Mouse (Mus musculus): Measurements from ENCODE around the gene Gm20662. TPM values are rescaled to one million over a fixed set of nuclear protein-coding genes. Genes with fewer than 3 reads are reported as not detected.

The Gm20662 gene
- polyA plus RNA-seq, 1 experiment = 0.20 TPM

DNA sequence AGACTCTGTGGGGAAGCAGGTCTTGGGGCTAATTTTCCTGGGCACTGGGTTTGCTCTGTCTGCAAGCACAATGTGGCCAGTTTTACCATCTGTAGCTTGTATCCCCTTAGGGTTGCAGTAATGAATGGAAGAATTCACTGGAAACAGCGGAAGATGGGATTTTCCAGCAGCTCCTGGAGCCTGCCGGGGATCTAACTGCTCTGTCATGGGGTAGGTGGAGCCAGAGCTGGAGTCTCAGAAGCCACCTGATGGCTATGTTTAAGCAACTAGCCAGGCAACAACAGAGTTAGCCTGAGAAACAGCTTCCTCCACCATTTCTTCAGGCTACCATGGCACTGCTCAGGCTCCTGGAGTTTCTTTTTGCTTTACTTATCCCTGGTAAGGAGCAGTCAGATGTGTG is 4.0 kb upstream of the Gm20662 start, which contains the start of gene Cdhr4:
TSS of gene Cdhr4 (plus strand) at position 301 of the 400 bp plus-strand sequence.
- no peak within 1 kb of the TSS for H3ac ChIP-seq (ENCODE audit: control insufficient read depth, insufficient read length, low read depth)
- TF ChIP-seq MYOD1 (IDR thresholded peaks at IDR 0.05; ENCODE audit: control insufficient read depth, insufficient read length, low read depth) (no peak), MAX (IDR thresholded peaks at IDR 0.05) (no peak), MYOG (IDR thresholded peaks at IDR 0.05; ENCODE audit: control insufficient read depth, extremely low read depth, insufficient read length) (no peak), USF1 (IDR thresholded peaks at IDR 0.05; ENCODE audit: low read depth) (no peak), FOSL1 (IDR thresholded peaks at IDR 0.05; ENCODE audit: insufficient read depth, low read length, poor library complexity, severe bottlenecking) (no peak), CEBPB (IDR thresholded peaks at IDR 0.05; ENCODE audit: low read depth) (no peak), CTCF (IDR thresholded peaks at IDR 0.05; ENCODE audit: control insufficient read depth, insufficient read depth, insufficient read length) (no peak)
- H3K79me2 ChIP-seq (ENCODE audit: control insufficient read depth, insufficient read depth) = no peaks in the 10 kb centered on the region
- no peaks in the 10 kb centered on the region for H3K79me3 ChIP-seq (ENCODE audit: low read depth)
- H3K27me3 ChIP-seq (ENCODE audit: control insufficient read depth, insufficient read depth, insufficient read length) = peaks cover 6% of the 10 kb centered on the region
- no peaks in the 10 kb centered on the region for H3K36me3 ChIP-seq (ENCODE audit: control insufficient read depth, insufficient read depth)
- H3K4me3 ChIP-seq (ENCODE audit: insufficient read depth, poor library complexity, severe bottlenecking) = no peak within 1 kb of the TSS

DNA sequence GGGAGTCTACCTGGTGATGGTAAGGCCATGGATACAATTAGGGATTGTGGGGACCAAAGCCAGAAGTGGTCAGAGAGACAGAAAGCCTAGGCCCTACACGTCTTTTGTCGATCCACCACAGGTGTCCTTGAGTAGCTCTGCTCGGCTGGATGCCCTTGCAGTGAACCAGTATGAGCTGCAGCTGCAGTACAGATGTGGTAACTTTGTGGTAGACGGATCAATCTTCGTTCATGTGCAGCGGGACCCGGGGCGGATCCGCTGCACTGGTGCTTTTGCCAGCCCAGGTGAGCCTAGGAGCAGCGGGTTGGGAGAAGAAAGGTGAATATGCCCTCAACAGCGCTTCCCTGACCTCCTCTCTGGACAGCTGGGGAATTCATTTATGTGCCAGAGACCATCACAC is 3.1 kb upstream of the Gm20662 start:
- H3K36me3 ChIP-seq (ENCODE audit: control insufficient read depth, insufficient read depth) = no peaks in the 10 kb centered on the region
- peaks cover 14% of the 10 kb centered on the region for H3K27me3 ChIP-seq (ENCODE audit: control insufficient read depth, insufficient read depth, insufficient read length)
- TF ChIP-seq CEBPB (IDR thresholded peaks at IDR 0.05; ENCODE audit: low read depth) (no peak), CTCF (IDR thresholded peaks at IDR 0.05; ENCODE audit: control insufficient read depth, insufficient read depth, insufficient read length) (no peak), MYOD1 (IDR thresholded peaks at IDR 0.05; ENCODE audit: control insufficient read depth, insufficient read length, low read depth) (no peak), FOSL1 (IDR thresholded peaks at IDR 0.05; ENCODE audit: insufficient read depth, low read length, poor library complexity, severe bottlenecking) (no peak), MYOG (IDR thresholded peaks at IDR 0.05; ENCODE audit: control insufficient read depth, extremely low read depth, insufficient read length) (no peak), USF1 (IDR thresholded peaks at IDR 0.05; ENCODE audit: low read depth) (no peak), MAX (IDR thresholded peaks at IDR 0.05) (no peak)
- no peak overlapping the region for H3K4me3 ChIP-seq (ENCODE audit: insufficient read depth, poor library complexity, severe bottlenecking)
- no peak overlapping the region for H3ac ChIP-seq (ENCODE audit: control insufficient read depth, insufficient read length, low read depth)
- H3K79me2 ChIP-seq (ENCODE audit: control insufficient read depth, insufficient read depth) = no peaks in the 10 kb centered on the region
- no peaks in the 10 kb centered on the region for H3K79me3 ChIP-seq (ENCODE audit: low read depth)

DNA sequence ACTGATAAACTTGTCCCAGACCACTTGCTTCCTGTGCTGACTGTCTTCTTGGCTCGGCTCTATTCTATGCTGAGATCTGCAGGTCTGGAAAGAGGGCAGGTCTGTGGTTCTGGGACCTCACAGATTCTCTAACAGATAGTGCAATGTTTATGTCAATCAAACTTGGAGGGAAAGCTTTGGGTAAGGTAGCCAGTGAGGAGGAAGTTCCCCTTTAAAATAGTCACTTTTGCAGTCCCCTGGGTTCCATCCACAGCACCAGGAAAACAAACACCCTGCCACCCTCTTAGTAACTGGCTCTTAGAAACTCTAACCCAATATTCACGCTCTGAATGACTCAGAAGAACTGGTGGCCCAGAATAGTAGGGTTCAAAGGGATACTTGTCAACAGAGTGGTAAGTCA is 1.7 kb upstream of the Gm20662 start:
- no peaks in the 10 kb centered on the region for H3K79me3 ChIP-seq (ENCODE audit: low read depth)
- H3K27me3 ChIP-seq (ENCODE audit: control insufficient read depth, insufficient read depth, insufficient read length) = peaks cover 28% of the 10 kb centered on the region
- no peak overlapping the region for H3ac ChIP-seq (ENCODE audit: control insufficient read depth, insufficient read length, low read depth)
- H3K79me2 ChIP-seq (ENCODE audit: control insufficient read depth, insufficient read depth) = no peaks in the 10 kb centered on the region
- H3K4me3 ChIP-seq (ENCODE audit: insufficient read depth, poor library complexity, severe bottlenecking) = no peak overlapping the region
- no peak for TF ChIP-seq MAX (IDR thresholded peaks at IDR 0.05)
- no peak for TF ChIP-seq CTCF (IDR thresholded peaks at IDR 0.05; ENCODE audit: control insufficient read depth, insufficient read depth, insufficient read length)
- TF ChIP-seq MYOD1 (IDR thresholded peaks at IDR 0.05; ENCODE audit: control insufficient read depth, insufficient read length, low read depth) = no peak
- TF ChIP-seq CEBPB (IDR thresholded peaks at IDR 0.05; ENCODE audit: low read depth) = no peak
- no peak for TF ChIP-seq MYOG (IDR thresholded peaks at IDR 0.05; ENCODE audit: control insufficient read depth, extremely low read depth, insufficient read length)
- no peak for TF ChIP-seq FOSL1 (IDR thresholded peaks at IDR 0.05; ENCODE audit: insufficient read depth, low read length, poor library complexity, severe bottlenecking)
- no peak for TF ChIP-seq USF1 (IDR thresholded peaks at IDR 0.05; ENCODE audit: low read depth)
- H3K36me3 ChIP-seq (ENCODE audit: control insufficient read depth, insufficient read depth) = no peaks in the 10 kb centered on the region

DNA sequence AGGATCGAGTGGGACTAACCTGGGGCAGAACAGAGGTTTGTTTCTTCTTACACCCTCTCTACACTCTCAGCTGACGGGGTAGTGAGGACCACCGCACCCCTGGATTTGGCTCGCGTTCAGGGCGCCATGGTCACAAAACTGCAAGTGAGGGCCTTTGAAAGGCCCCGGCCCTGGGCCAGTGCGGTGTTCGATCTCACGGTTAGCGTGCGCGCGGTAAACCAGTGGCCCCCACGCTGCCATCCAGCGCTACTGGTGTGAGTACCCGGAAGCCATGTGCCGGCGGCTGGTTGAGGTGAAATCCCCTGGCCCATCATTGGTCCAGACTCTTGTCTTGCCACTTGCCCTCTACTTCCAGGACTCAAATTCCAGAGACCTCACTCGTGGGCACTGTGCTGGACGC is 636 bp upstream of the Gm20662 start:
- Histone ChIP-seq H3K79me2 (ENCODE audit: control insufficient read depth, insufficient read depth) (no peaks in the 10 kb centered on the region), H3K79me3 (ENCODE audit: low read depth) (no peaks in the 10 kb centered on the region), H3K36me3 (ENCODE audit: control insufficient read depth, insufficient read depth) (no peaks in the 10 kb centered on the region), H3K27me3 (ENCODE audit: control insufficient read depth, insufficient read depth, insufficient read length) (peaks cover 31% of the 10 kb centered on the region), H3K4me3 (ENCODE audit: insufficient read depth, poor library complexity, severe bottlenecking) (no peak overlapping the region), H3ac (ENCODE audit: control insufficient read depth, insufficient read length, low read depth) (no peak overlapping the region)
- TF ChIP-seq CEBPB (IDR thresholded peaks at IDR 0.05; ENCODE audit: low read depth) (no peak), FOSL1 (IDR thresholded peaks at IDR 0.05; ENCODE audit: insufficient read depth, low read length, poor library complexity, severe bottlenecking) (no peak), MYOD1 (IDR thresholded peaks at IDR 0.05; ENCODE audit: control insufficient read depth, insufficient read length, low read depth) (no peak), MYOG (IDR thresholded peaks at IDR 0.05; ENCODE audit: control insufficient read depth, extremely low read depth, insufficient read length) (no peak), USF1 (IDR thresholded peaks at IDR 0.05; ENCODE audit: low read depth) (no peak), MAX (IDR thresholded peaks at IDR 0.05) (no peak), CTCF (IDR thresholded peaks at IDR 0.05; ENCODE audit: control insufficient read depth, insufficient read depth, insufficient read length) (no peak)

DNA sequence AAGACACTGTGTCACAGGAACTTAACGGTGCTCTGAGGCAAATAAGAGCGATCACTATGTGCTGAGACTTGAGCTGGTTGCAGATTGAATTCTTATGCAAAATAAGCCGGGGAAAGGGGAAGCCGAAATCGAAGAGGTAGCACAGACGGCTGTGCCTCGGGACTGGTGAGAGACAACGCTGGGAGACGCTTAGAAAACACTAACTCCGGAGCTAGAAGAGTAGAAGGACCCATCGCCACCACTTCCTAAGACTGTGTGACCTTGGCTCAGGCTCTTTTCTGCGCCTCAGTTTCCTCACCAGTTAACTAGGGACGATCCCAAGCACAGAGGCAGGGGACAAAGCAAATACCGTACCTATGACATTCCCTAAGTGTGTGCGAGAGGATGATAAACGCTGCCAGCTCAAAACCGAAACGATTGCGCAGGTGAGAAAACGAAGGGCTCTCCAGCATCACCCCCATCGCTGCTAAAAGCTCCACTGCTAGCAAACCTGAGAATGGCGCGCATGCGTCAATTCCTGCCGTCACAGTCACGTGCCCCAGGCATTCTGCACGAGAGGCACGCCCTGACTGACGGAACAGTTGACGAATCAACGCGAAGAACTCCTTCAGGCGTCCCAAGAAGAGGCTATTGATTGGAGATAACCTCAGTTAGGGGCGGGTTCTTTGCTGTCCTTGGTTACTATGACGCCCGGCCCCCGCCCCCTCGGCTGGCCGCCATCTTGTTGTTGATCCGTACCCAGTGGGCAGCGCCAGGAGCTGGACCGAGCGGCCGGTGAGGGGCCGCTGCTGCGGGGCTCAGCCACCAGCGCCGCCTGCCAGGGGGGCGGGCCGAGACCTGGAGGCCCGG is 6.0 kb downstream of the Gm20662 start, which contains the start of gene Ip6k1:
TSS of gene Ip6k1 (plus strand) at position 580 of the 849 bp plus-strand sequence.
- peak within 1 kb of the TSS; percentile 96 for H3ac ChIP-seq (ENCODE audit: control insufficient read depth, insufficient read length, low read depth)
- H3K79me2 ChIP-seq (ENCODE audit: control insufficient read depth, insufficient read depth) = peaks cover 47% of the 10 kb centered on the region
- no peaks in the 10 kb centered on the region for H3K36me3 ChIP-seq (ENCODE audit: control insufficient read depth, insufficient read depth)
- no peak for TF ChIP-seq CTCF (IDR thresholded peaks at IDR 0.05; ENCODE audit: control insufficient read depth, insufficient read depth, insufficient read length)
- TF ChIP-seq MAX (IDR thresholded peaks at IDR 0.05) = peak; percentile 47
- TF ChIP-seq USF1 (IDR thresholded peaks at IDR 0.05; ENCODE audit: low read depth) = peak; percentile 100
- peak within 1 kb of the TSS; percentile 75 for H3K4me3 ChIP-seq (ENCODE audit: insufficient read depth, poor library complexity, severe bottlenecking)
- peaks cover 26% of the 10 kb centered on the region for H3K27me3 ChIP-seq (ENCODE audit: control insufficient read depth, insufficient read depth, insufficient read length)
- H3K79me3 ChIP-seq (ENCODE audit: low read depth) = peaks cover 22% of the 10 kb centered on the region

Data from C2C12 (cell line).